Mouse (Mus musculus) embryonic facial prominence, embryonic 10.5 days (tissue): ENCODE results near the gene Rnf167. TPM values are rescaled to one million over a fixed set of nuclear protein-coding genes. Genes with fewer than 3 reads are reported as not detected.

Source experiments
- DNase-seq: peaks from one replicate; pipeline ENCODE4 v3.0.0-alpha.2; 2017; ENCODE audit warnings: low spot score
- H3K27ac ChIP-seq: fragments of 300-500 bp; sonication (generic); replicated peaks from 2 replicates; pipeline ENCODE4 v1.5.1; 2016; ENCODE audit warnings: mild to moderate bottlenecking
- H3K27me3 ChIP-seq: fragments of 300-500 bp; sonication (generic); replicated peaks from 2 replicates; pipeline ENCODE4 v1.6.1; 2016; ENCODE audit warnings: low read depth, mild to moderate bottlenecking; ENCODE audit not compliant: poor library complexity, severe bottlenecking
- H3K36me3 ChIP-seq: fragments of 300-500 bp; sonication (generic); replicated peaks from 2 replicates; pipeline ENCODE4 v1.6.1; 2016; ENCODE audit warnings: mild to moderate bottlenecking, moderate library complexity
- H3K4me1 ChIP-seq: fragments of 300-500 bp; sonication (generic); 2 replicates; pipeline ENCODE4 v1.6.1; 2016
- H3K4me3 ChIP-seq: fragments of 300-500 bp; sonication (generic); 2 replicates; pipeline ENCODE4 v1.5.1; 2016; ENCODE audit warnings: mild to moderate bottlenecking, moderate library complexity
- H3K9me3 ChIP-seq: fragments of 300-500 bp; sonication (generic); 2 replicates; pipeline ENCODE4 v1.6.1; 2016; ENCODE audit warnings: mild to moderate bottlenecking
- WGBS: fragments of 180-500 bp; shearing (Covaris S2); methylation state at CpG from one replicate; pipeline ENCODE4 v1.1.7; 2016; 5-methylcytosine and 5-hydroxymethylcytosine counted together
- polyA plus RNA-seq: library from polyadenylated mRNA; unstranded; fragments of >200 nt; fragmentation: Nextera tagmentation; extraction: Ambion mirVana; gene quantifications from 2 replicates; pipeline ENCODE4 v1.2.1, GENCODE M21; 2016

The Rnf167 gene
- polyA plus RNA-seq, 1 experiment from 2014 or later: 91.9 TPM

GRCm38 (mm10) chr11:70619101-70619500 is 27.9 kb upstream of the Rnf167 start, which contains the start of gene Chrne:
TSS of gene Chrne (minus strand) at chr11:70619216.
- no peak for DNase-seq

GRCm38 (mm10) chr11:70621972-70622814 is 24.8 kb upstream of the Rnf167 start:
- H3K27me3 ChIP-seq: peaks cover 1% of the 10 kb centered on the region; the same call in 1 of the 2 replicates
- H3K4me1 ChIP-seq: no peaks in the 10 kb centered on the region
- H3K27ac ChIP-seq: no peak overlapping the region
- no peak for DNase-seq
- WGBS: 51% methylated on average over 7 of the region's 7 CpGs
- H3K4me3 ChIP-seq: no peak overlapping the region
- no peaks in the 10 kb centered on the region for H3K36me3 ChIP-seq
- no peaks in the 10 kb centered on the region for H3K9me3 ChIP-seq

More at GRCm38 (mm10) chr11:70619101-70619500, 27.9 kb upstream of the Rnf167 start, which contains the start of gene Chrne:
- Histone ChIP-seq H3K27ac (no peak within 1 kb of the TSS), H3K9me3 (no peaks in the 10 kb centered on the region), H3K36me3 (no peaks in the 10 kb centered on the region), H3K27me3 (peaks cover 23% of the 10 kb centered on the region), H3K4me1 (peaks cover 20% of the 10 kb centered on the region), H3K4me3 (no peak within 1 kb of the TSS)
- WGBS: 63% methylated on average over 1 of the region's 1 CpGs

- H3K4me1 ChIP-seq: no peaks in the 10 kb centered on the region
- no peaks in the 10 kb centered on the region for H3K27me3 ChIP-seq
- H3K36me3 ChIP-seq: no peaks in the 10 kb centered on the region
- WGBS: 85% methylated on average over 10 of the region's 10 CpGs
- no peaks in the 10 kb centered on the region for H3K9me3 ChIP-seq
- H3K27ac ChIP-seq: no peak overlapping the region
- H3K4me3 ChIP-seq: no peak overlapping the region
- no peak for DNase-seq
Measured at GRCm38 (mm10) chr11:70623053-70623742, 23.8 kb upstream of the Rnf167 start.

GRCm38 (mm10) chr11:70625473-70625872 is 21.6 kb upstream of the Rnf167 start:
- DNase-seq: peak; percentile 74
- 54% methylated on average over 4 of the region's 4 CpGs for WGBS
- Histone ChIP-seq H3K4me1 (no peaks in the 10 kb centered on the region), H3K9me3 (no peaks in the 10 kb centered on the region), H3K4me3 (no peak overlapping the region), H3K27me3 (no peaks in the 10 kb centered on the region), H3K36me3 (no peaks in the 10 kb centered on the region), H3K27ac (no peak overlapping the region)

- H3K4me1 ChIP-seq: no peaks in the 10 kb centered on the region
- 73% methylated on average over 4 of the region's 4 CpGs for WGBS
- no peak for DNase-seq
- H3K4me3 ChIP-seq: no peak overlapping the region
- H3K36me3 ChIP-seq: no peaks in the 10 kb centered on the region
- no peak overlapping the region for H3K27ac ChIP-seq
- H3K9me3 ChIP-seq: no peaks in the 10 kb centered on the region
- H3K27me3 ChIP-seq: no peaks in the 10 kb centered on the region
Measured at GRCm38 (mm10) chr11:70626877-70627276, 20.2 kb upstream of the Rnf167 start.

- Histone ChIP-seq H3K27me3 (no peaks in the 10 kb centered on the region), H3K9me3 (no peaks in the 10 kb centered on the region), H3K4me3 (no peak overlapping the region), H3K27ac (no peak overlapping the region), H3K4me1 (no peaks in the 10 kb centered on the region), H3K36me3 (no peaks in the 10 kb centered on the region)
- 75% methylated on average over 2 of the region's 2 CpGs for WGBS
- no peak for DNase-seq
Measured at GRCm38 (mm10) chr11:70628431-70628830, 18.6 kb upstream of the Rnf167 start.

- no peak overlapping the region for H3K4me3 ChIP-seq
- no peaks in the 10 kb centered on the region for H3K4me1 ChIP-seq
- DNase-seq: no peak
- 57% methylated on average over 5 of the region's 5 CpGs for WGBS
- H3K9me3 ChIP-seq: no peaks in the 10 kb centered on the region
- no peaks in the 10 kb centered on the region for H3K36me3 ChIP-seq
- H3K27ac ChIP-seq: no peak overlapping the region
- no peaks in the 10 kb centered on the region for H3K27me3 ChIP-seq
Measured at GRCm38 (mm10) chr11:70629557-70629956, 17.5 kb upstream of the Rnf167 start.

GRCm38 (mm10) chr11:70630129-70630528 is 16.9 kb upstream of the Rnf167 start:
- H3K27ac ChIP-seq: no peak overlapping the region
- no peaks in the 10 kb centered on the region for H3K4me1 ChIP-seq
- H3K36me3 ChIP-seq: no peaks in the 10 kb centered on the region
- H3K4me3 ChIP-seq: no peak overlapping the region
- 74% methylated on average over 7 of the region's 7 CpGs for WGBS
- no peak for DNase-seq
- no peaks in the 10 kb centered on the region for H3K27me3 ChIP-seq
- no peaks in the 10 kb centered on the region for H3K9me3 ChIP-seq

GRCm38 (mm10) chr11:70635601-70636000 is 11.4 kb upstream of the Rnf167 start:
- 83% methylated on average over 4 of the region's 4 CpGs for WGBS
- Histone ChIP-seq H3K27ac (no peak overlapping the region), H3K4me3 (no peak overlapping the region), H3K4me1 (no peaks in the 10 kb centered on the region), H3K27me3 (no peaks in the 10 kb centered on the region), H3K9me3 (no peaks in the 10 kb centered on the region), H3K36me3 (no peaks in the 10 kb centered on the region)
- DNase-seq: no peak

GRCm38 (mm10) chr11:70637764-70638163 is 9.3 kb upstream of the Rnf167 start:
- no peak for DNase-seq
- 94% methylated on average over 1 of the region's 1 CpGs for WGBS
- peaks cover 4% of the 10 kb centered on the region for H3K36me3 ChIP-seq

GRCm38 (mm10) chr11:70638293-70638692 is 8.7 kb upstream of the Rnf167 start:
- Histone ChIP-seq H3K4me3 (no peak overlapping the region), H3K27me3 (no peaks in the 10 kb centered on the region), H3K4me1 (no peaks in the 10 kb centered on the region), H3K36me3 (peaks cover 9% of the 10 kb centered on the region), H3K27ac (no peak overlapping the region), H3K9me3 (no peaks in the 10 kb centered on the region)
- WGBS: 94% methylated on average over 1 of the region's 1 CpGs
- no peak for DNase-seq

More at GRCm38 (mm10) chr11:70637764-70638163, 9.3 kb upstream of the Rnf167 start:
- H3K27ac ChIP-seq: no peak overlapping the region
- no peaks in the 10 kb centered on the region for H3K4me1 ChIP-seq
- no peaks in the 10 kb centered on the region for H3K27me3 ChIP-seq
- no peak overlapping the region for H3K4me3 ChIP-seq
- H3K9me3 ChIP-seq: no peaks in the 10 kb centered on the region

- Histone ChIP-seq H3K36me3 (peaks cover 14% of the 10 kb centered on the region), H3K4me3 (no peak within 1 kb of the TSS), H3K9me3 (no peaks in the 10 kb centered on the region), H3K4me1 (no peaks in the 10 kb centered on the region), H3K27me3 (no peaks in the 10 kb centered on the region), H3K27ac (no peak within 1 kb of the TSS)
- WGBS: 57% methylated on average over 5 of the region's 5 CpGs
- DNase-seq: no peak
Measured at GRCm38 (mm10) chr11:70638714-70639278, 8.2 kb upstream of the Rnf167 start, which contains the start of gene Gp1ba. TSS of gene Gp1ba (plus strand) at chr11:70639122.
